Mouse (Mus musculus): ENCODE measurements around the gene Zfp335. TPM values are rescaled to one million over a fixed set of nuclear protein-coding genes. Genes with fewer than 3 reads are reported as not detected.

Gene Zfp335
- polyA plus RNA-seq (2015; fragmentation: Nextera tagmentation; extraction: Ambion mirVana) = 8.1 and 10.7 TPM in 2 replicates

GRCm38 (mm10) chr2:164911086-164912048, at the start of gene Zfp335:
Gene Zfp335 (minus strand): TSS chr2:164911757.

GRCm38 (mm10) chr2:164960716-164961441, 49.3 kb upstream of the Zfp335 start, which contains the start of gene Slc12a5:
Gene Slc12a5 (plus strand): TSS chr2:164960802.

GRCm38 (mm10) chr2:164940140-164940830, 28.7 kb upstream of the Zfp335 start, which contains the start of gene Mmp9:
Gene Mmp9 (plus strand): TSS chr2:164940780.

GRCm38 (mm10) chr2:164879228-164879567, 32.4 kb downstream of the Zfp335 start, which contains the start of gene Pcif1:
Gene Pcif1 (plus strand): TSS chr2:164879304.

GRCm38 (mm10) chr2:164857101-164857821, 54.3 kb downstream of the Zfp335 start, which contains the start of gene Pltp:
Gene Pltp (minus strand): TSS chr2:164857711.

Other genes with a start within 250 kb of the Zfp335 start
- not detected in 2 replicates for gene Wfdc11, start 237.7 kb downstream of the Zfp335 start, polyA plus RNA-seq (2015; fragmentation: Nextera tagmentation; extraction: Ambion mirVana)
- 0.22 TPM in 1 of 2 replicates, not detected in the other for gene Wfdc13, start 226.7 kb downstream of the Zfp335 start, polyA plus RNA-seq (2015; fragmentation: Nextera tagmentation; extraction: Ambion mirVana)
- gene Spint4, start 213.3 kb downstream of the Zfp335 start, polyA plus RNA-seq (2015; fragmentation: Nextera tagmentation; extraction: Ambion mirVana) = not detected in 2 replicates
- gene Spint5, start 196.5 kb downstream of the Zfp335 start, polyA plus RNA-seq (2015; fragmentation: Nextera tagmentation; extraction: Ambion mirVana) = not detected in 2 replicates
- gene Wfdc3, start 165.8 kb downstream of the Zfp335 start, polyA plus RNA-seq (2015; fragmentation: Nextera tagmentation; extraction: Ambion mirVana) = 0.58 and 0.88 TPM in 2 replicates
- gene Dnttip1, start 165.8 kb downstream of the Zfp335 start, polyA plus RNA-seq (2015; fragmentation: Nextera tagmentation; extraction: Ambion mirVana) = 48.0 and 50.3 TPM in 2 replicates
- gene Ube2c, start 141.9 kb downstream of the Zfp335 start, polyA plus RNA-seq (2015; fragmentation: Nextera tagmentation; extraction: Ambion mirVana) = 31.4 and 34.2 TPM in 2 replicates
- gene Tnnc2, start 131.8 kb downstream of the Zfp335 start, polyA plus RNA-seq (2015; fragmentation: Nextera tagmentation; extraction: Ambion mirVana) = 6.6 and 7.2 TPM in 2 replicates
- 54.9 and 60.8 TPM in 2 replicates for gene Snx21, start 125.9 kb downstream of the Zfp335 start, polyA plus RNA-seq (2015; fragmentation: Nextera tagmentation; extraction: Ambion mirVana)
- gene Acot8, start 106.9 kb downstream of the Zfp335 start, polyA plus RNA-seq (2015; fragmentation: Nextera tagmentation; extraction: Ambion mirVana) = 23.8 and 27.3 TPM in 2 replicates
- 10.4 and 10.8 TPM in 2 replicates for gene Zswim3, start 106.7 kb downstream of the Zfp335 start, polyA plus RNA-seq (2015; fragmentation: Nextera tagmentation; extraction: Ambion mirVana)
- gene Zswim1, start 89.1 kb downstream of the Zfp335 start, polyA plus RNA-seq (2015; fragmentation: Nextera tagmentation; extraction: Ambion mirVana) = 24.9 and 26.5 TPM in 2 replicates
- gene Spata25, start 83.2 kb downstream of the Zfp335 start, polyA plus RNA-seq (2015; fragmentation: Nextera tagmentation; extraction: Ambion mirVana) = 0.27 TPM in 1 of 2 replicates, not detected in the other
- 101 and 102 TPM in 2 replicates for gene Ctsa, start 78.9 kb downstream of the Zfp335 start, polyA plus RNA-seq (2015; fragmentation: Nextera tagmentation; extraction: Ambion mirVana)
- gene Neurl2, start 78.3 kb downstream of the Zfp335 start, polyA plus RNA-seq (2015; fragmentation: Nextera tagmentation; extraction: Ambion mirVana) = 8.1 and 8.5 TPM in 2 replicates
- 134 and 140 TPM in 2 replicates for gene Pltp, start 54.0 kb downstream of the Zfp335 start, polyA plus RNA-seq (2015; fragmentation: Nextera tagmentation; extraction: Ambion mirVana)
- gene Pcif1, start 32.5 kb downstream of the Zfp335 start, polyA plus RNA-seq (2015; fragmentation: Nextera tagmentation; extraction: Ambion mirVana) = 84.1 and 87.1 TPM in 2 replicates
- gene Mmp9, start 29.0 kb upstream of the Zfp335 start, polyA plus RNA-seq (2015; fragmentation: Nextera tagmentation; extraction: Ambion mirVana) = 9.1 and 14.6 TPM in 2 replicates
- 100 and 111 TPM in 2 replicates for gene Slc12a5, start 49.0 kb upstream of the Zfp335 start, polyA plus RNA-seq (2015; fragmentation: Nextera tagmentation; extraction: Ambion mirVana)
- gene Ncoa5, start 123.1 kb upstream of the Zfp335 start, polyA plus RNA-seq (2015; fragmentation: Nextera tagmentation; extraction: Ambion mirVana) = 39.8 and 51.0 TPM in 2 replicates
- gene Cd40, start 143.9 kb upstream of the Zfp335 start, polyA plus RNA-seq (2015; fragmentation: Nextera tagmentation; extraction: Ambion mirVana) = 3.9 and 4.2 TPM in 2 replicates
- gene 1700025C18Rik, start 179.0 kb upstream of the Zfp335 start, polyA plus RNA-seq (2015; fragmentation: Nextera tagmentation; extraction: Ambion mirVana) = not detected in 2 replicates

Measured in neural tube, postnatal 0 days (tissue).